Mouse (Mus musculus) heart, postnatal 36 days (tissue): ENCODE results near the gene Rpl9. TPM values are rescaled to one million over a fixed set of nuclear protein-coding genes. Genes with fewer than 3 reads are reported as not detected.

ENCODE experiments used
- DNase-seq, 2 experiments: peaks; one replicate each; pipeline ENCODE4 v3.0.0; 2021 to 2022
- intact Hi-C: fragments of 180-260 bp; cut with DNase I; formaldehyde crosslinking; loops from one replicate; pipeline ENCODE4 v1.15.1; 2025
- total RNA-seq, 2 experiments: library from RNA; stranded (reverse); gene quantifications; 2 replicates each; pipeline ENCODE4 v1.2.3; 2021

The Rpl9 gene
- total RNA-seq, result 100 to 1,000 TPM; 645 to 671 TPM

DNA sequence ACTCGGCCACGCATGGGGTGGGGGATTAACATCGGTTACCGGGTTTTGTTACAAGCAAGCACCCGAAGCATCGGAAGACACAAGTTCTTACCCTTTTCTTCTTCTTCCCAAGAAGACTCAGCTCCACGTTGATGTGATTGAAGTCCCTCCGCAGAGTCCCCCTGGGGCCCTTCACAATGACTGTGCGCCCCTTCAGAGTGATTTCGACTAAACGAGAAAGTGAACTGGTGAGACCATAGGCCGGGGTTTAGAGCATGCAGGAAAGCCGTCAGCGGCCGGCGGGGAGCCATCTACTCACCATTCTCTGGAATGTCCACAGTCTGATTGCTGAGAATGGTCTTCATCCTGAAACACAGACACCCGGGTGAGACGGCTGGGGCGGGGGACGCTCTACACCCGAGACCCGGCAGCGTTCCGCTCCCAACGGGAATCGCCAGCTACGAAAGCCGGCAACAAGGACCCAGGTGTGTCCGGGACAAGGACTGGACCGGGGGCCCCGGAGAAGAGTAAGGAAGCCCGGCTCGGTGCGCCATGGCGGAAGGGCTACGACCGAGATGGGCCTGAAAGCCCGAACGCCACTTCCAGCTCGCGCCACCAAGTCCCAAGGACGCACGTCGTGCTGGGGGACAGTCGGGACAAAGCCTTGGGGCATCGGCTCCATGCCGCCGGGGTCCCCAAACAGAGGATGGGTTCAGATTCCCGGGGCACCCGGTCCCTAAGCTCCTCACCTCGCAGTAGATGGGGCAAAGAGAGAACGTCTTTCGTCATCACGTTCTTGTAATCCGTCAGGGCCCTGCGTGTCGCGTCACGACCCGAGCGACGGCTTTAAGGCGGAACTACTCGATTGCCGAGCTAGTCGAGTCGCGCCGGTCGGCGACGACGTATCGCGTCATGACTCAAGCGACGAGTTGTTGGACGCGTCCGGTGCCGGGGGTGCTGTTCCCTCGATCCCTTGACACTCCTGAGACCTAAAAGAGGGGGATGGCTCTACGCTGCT lies at the start of gene Rpl9, which contains the start of gene Lias:
TSS of gene Rpl9 (minus strand) at position 797 of the 997 bp plus-strand sequence.
TSS of gene Lias (plus strand) at position 850 of the 997 bp plus-strand sequence.
- intact Hi-C loops, result loop anchor here (1.0 to 10.0 kb wide), 3 partner anchors 44 to 386 kb away; partner anchors contain the start of genes Rfc1 and Ugdh
- peak; percentile 99 to 100 for DNase-seq

GRCm38 (mm10) chr5:65438041-65438440 lies 46.8 kb upstream of the Rpl9 start:
- intact Hi-C loops, result loop anchor here (5.0 kb wide), 1 partner anchor 39 kb away; no protein-coding TSS in a partner anchor

DNA sequence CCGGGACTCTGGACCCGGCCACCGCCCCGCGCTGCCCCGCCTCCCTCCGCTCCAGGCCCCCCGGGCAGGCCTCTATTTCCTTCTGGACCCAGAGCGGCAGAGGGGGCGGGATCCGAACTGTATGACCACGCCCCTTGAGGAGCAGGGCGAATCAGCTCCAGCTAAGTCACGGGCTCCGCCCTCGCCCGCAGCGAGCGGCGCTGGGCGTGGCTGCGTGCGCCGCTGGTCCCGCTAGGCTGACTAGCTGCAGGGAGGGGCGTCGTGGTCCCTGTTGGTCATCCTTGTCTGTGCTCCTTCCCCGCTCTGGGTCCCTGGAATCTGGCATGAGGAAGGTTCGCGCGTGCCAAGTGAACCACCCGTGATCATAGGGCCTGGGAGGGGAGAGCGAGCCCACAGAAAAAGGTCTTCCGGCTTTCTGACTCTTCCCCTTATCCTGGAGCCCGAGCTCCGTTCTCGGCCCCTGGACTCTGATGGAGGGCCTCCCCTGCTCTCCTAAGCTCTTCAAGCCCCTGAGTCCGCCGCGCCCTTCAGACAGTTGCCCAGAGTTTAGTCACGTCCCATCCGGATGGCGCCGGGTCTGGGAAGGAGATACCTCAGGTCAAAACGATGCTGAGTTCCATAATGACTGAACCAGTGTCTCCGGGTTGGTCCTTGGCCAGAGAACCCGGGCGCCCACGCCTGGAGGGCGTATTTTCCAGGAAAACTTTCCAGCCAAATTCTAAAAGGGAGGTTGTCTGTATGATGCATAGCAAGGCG lies 44.7 kb upstream of the Rpl9 start, which contains the start of gene Ugdh:
TSS of gene Ugdh (minus strand) at position 144 of the 756 bp plus-strand sequence.
- intact Hi-C loops, result loop anchor here (1.0 to 5.0 kb wide), 2 partner anchors 41 to 45 kb away; partner anchors contain the start of genes Lias and Rpl9
- peak; percentile 94 to 96 for DNase-seq

More at GRCm38 (mm10) chr5:65438041-65438440, 46.8 kb upstream of the Rpl9 start:
- no peak for DNase-seq

- no peak for DNase-seq
- intact Hi-C loops, result loop anchor here (1.0 to 5.0 kb wide), 2 partner anchors 42 to 44 kb away; partner anchors contain the start of genes Lias and Rpl9
Observed at GRCm38 (mm10) chr5:65435363-65435805, 44.1 kb upstream of the Rpl9 start.

DNA sequence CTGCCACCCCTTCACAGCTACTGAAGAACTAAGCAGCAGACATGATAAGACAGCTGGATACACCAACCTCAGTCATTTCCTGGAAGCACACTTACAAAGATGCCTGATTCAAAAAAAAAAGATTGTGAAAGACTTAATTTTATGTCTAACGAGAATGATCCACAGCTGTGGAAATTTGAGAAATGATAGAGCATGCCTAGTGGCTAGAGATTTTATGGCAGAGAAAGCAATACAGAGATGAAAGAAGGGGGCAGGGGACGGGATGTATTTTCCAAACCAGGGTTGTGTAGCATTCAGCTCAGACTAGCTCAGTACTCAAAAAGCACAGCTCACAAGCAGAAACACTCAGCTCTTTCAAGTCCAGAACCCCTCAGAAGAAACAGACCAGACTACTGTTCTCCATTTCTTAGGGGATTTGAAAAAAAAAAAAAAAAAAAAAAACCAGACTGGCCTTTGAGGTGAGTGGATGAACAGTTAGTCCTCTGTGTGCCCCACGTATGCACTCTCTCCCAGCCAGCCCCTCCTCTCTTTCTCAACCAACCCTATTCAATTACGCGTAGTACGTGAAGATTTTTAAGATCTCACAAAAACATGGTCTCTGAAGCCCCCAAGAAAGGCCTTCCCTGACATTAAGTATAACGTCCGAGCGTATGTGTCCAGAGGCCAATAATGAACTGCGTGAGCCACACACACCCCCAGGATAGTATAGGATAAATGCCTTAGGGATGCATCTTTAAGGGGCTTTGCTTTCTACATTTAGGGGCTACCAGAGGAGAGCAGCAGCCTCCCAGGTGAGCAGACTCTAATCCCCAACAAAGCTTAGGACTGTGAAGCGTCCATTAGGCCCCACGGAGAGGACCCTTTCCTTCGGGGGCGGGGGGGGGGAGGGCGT lies 43.5 kb upstream of the Rpl9 start:
- intact Hi-C loops, result loop anchor here (1.0 to 5.0 kb wide), 2 partner anchors 43 kb away; partner anchors contain the start of genes Lias and Rpl9
- peak in 1 of 2 experiments; percentile 7 for DNase-seq

GRCm38 (mm10) chr5:65429441-65429840 lies 38.2 kb upstream of the Rpl9 start:
- intact Hi-C loops, result no loop called here
- DNase-seq, result no peak

GRCm38 (mm10) chr5:65428321-65428720 lies 37.1 kb upstream of the Rpl9 start:
- intact Hi-C loops, result no loop called here

DNA sequence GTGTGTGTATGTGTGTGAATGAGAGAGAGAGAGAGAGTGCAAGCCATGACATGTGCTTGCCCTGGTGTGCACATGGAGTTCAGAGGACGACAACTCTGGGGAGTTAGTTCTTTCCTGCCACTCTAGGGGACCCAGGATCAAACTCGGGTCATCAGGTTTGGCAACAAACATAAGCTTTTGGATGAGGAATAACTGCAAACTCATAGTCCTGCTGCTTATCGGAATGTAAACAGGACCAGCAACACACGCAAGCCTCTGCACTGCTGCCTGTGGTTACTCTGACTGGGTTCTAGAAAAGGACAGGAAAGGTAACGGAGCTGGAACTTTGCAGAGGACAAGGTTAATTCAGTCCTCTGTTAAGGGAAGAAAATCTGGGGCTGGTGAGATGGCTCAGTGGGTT lies 34.0 kb upstream of the Rpl9 start:
- no peak for DNase-seq
- intact Hi-C loops, result no loop called here

More at GRCm38 (mm10) chr5:65428321-65428720, 37.1 kb upstream of the Rpl9 start:
- no peak for DNase-seq

- intact Hi-C loops, result no loop called here
- no peak for DNase-seq
Observed at GRCm38 (mm10) chr5:65424215-65424614, 33.0 kb upstream of the Rpl9 start.

- DNase-seq, result no peak
- intact Hi-C loops, result no loop called here
Observed at GRCm38 (mm10) chr5:65422803-65423202, 31.6 kb upstream of the Rpl9 start.

- intact Hi-C loops, result no loop called here
- no peak for DNase-seq
Observed at GRCm38 (mm10) chr5:65420822-65421221, 29.6 kb upstream of the Rpl9 start.

DNA sequence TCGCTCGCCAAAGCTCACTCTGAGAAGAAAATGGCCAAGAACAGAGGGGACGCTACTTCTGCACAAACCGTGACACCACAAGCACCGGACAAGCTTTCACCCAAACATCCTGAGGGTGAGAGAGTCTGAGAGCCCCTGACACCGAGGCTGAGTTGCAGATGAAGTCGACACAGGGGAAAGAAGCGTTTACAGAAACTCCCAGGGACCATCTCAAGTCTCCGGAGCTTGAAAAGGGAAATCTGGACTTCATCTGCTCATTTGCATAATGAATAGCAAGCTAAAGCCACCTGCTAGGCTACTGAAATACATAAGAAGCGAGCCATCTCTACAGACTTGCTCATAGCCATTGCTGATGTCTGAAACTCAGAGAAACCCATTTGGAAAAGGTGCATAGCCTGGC lies 27.9 kb upstream of the Rpl9 start:
- intact Hi-C loops, result no loop called here
- no peak for DNase-seq

DNA sequence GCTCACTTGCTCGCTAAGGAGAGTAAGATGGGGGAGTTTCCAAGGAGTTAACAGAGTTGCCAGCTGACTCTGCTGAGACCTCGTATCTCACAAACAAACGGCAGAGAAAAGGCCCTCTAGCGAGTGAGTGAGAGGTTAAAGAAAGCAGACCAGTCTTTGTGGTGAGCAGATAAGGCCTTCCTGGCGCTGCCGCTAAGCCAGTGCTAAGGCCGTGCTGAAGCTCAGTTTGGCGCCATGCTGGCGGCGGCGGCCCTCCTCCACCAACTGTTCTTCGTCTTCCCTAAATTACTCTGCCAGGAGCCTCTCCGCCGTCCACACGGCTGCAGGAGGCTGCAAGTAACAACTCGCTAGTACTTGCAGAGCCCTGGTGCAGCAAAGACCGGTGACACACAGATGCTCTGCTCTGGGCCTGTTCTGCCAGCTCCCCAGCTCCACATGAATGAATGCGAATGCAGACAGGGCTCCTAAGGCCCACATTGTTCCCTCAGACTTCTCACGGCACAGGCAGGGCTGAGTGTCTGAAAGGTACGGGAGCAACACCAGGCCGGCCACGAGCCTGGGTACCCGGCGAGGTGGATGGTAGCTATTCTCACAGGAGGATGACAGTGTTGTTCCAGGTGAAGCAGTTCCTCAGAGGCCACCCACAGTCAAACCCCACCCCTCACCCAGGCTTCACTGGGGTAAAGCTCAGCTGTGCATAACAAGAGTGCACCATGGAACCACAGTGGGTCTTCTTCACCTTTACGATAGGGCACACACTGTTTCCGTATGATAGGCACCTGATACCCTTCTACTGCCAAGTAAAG lies 24.6 kb upstream of the Rpl9 start:
- intact Hi-C loops, result no loop called here
- peak; percentile 30 to 37 for DNase-seq

DNA sequence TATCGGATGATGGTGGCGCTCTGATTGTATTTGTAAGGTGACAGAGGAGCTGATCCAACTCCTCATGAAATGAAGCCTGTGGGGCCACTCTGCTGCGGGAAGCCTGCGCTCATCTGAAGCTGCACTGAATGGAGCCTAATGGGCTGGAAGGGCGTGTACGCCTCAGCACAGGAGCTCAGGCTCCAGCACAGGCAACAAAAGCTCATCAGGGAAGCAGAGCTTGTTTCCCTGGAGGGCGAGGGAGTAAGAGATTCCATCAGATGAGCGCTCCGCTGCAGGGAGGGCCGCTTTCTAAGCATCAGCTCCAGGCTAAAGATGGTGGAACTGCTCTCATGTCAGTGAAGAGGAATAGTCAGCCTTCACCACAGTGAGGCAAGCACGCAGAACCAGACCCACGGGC lies 16.7 kb upstream of the Rpl9 start:
- intact Hi-C loops, result no loop called here
- no peak for DNase-seq

GRCm38 (mm10) chr5:65401251-65401994 lies 10.2 kb upstream of the Rpl9 start:
- intact Hi-C loops, result loop anchor here (2.0 to 5.0 kb wide), 3 partner anchors 126 to 536 kb away; no protein-coding TSS in a partner anchor
- DNase-seq, result peak; percentile 78 to 85

- intact Hi-C loops, result loop anchor here (10.0 kb wide), 1 partner anchor 390 kb away; no protein-coding TSS in a partner anchor
- no peak for DNase-seq
Observed at GRCm38 (mm10) chr5:65394425-65394824, 3.2 kb upstream of the Rpl9 start.

DNA sequence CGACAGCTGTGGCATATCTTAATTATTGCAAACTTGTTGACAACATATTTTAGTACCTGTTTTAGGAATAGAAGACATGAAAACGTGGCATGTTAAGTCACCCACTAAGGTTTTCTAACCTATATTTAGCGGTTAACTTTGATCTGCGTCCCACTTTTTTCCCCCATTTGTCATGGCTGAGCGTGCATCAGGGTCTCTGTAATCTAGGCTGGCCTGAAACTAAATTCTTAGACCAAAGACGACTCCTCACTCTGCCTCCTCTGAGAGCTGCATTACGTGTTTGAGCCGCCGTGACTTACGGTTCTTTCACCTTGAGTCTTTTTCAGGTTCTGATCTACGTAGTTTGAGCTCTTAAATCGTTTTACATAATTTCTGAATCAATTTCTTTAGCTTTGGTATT lies 509 bp upstream of the Rpl9 start:
- intact Hi-C loops, result loop anchor here (1.0 to 10.0 kb wide), 3 partner anchors 44 to 387 kb away; partner anchors contain the start of genes Rfc1 and Ugdh
- no peak for DNase-seq
